Mouse (Mus musculus): ENCODE measurements at regions not wholly inside any gene's neighbourhood (a gene's known extent, or its start where the extent isn't known, plus 50 kb on each side); places are given as distances from the start of the nearest gene placed in this dataset.
"Not testable (repeated sequence)": the region's sequence is repeated elsewhere in the genome, so short reads cannot be mapped to it uniquely, and the experiment has no call there.

DNA sequence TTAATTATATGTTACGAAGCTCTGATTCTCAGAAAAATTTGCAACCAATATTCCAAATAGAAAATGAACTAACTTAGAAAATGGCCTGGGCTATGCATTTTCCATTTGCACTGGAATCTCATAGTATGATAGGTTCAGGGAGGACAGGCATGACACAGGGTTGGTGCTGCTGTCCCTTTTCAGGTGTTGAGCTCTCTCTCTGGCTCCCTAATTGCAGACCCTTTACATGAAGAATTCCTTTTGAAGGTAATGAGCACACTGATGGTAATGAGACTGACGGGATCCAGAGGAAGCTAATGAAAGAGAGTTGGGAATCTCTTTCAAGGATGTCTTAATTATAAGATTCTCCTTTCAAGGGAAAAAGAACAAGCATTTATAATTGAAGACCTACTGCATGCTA, 87.6 kb downstream of the Serpinb8 start:
- DNase-seq (ENCODE audit: low spot score) = no peak

DNA sequence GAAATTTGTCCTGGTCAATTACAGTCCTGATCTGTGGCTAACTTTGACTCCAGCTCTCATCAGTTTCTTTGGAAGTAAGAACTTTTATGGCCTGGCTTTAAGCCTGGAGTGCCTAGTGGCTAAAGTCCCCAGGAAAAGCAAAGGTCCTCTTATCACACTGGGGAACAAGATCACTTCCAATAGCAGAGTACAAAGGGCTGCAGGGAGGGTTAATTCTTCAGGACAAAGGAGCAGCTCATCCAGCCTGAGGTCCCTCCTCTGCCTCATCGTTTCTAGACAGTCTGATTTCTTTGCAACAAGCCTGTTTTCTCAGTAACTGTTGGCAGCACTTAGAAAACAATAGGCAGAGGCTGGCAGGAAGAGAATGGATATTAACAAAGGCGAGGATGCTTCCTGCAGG, 107.1 kb downstream of the Serpinb8 start:
- DNase-seq (ENCODE audit: low spot score) = no peak

DNA sequence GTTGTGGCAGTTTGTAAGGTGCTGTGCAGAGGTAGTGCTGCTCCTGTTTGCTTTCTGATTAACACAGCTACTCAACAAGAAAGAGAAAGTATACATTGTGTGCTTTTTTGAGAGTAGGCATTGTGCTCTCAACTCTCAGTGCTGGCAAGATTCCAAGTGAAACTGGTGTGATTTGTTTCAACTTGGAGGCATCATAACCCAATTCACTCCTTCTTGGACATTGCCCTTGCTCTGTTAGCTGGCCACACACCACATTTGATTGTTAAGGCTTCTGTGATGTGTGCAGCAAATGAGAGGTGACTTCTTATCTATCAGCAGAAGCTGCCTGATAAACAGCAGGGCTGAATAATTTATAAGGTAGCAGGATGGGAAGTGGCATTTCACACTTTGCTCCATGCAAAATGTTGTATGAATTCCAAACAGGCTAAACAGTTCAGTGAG, 116.3 kb downstream of the Serpinb8 start:
- DNase-seq (ENCODE audit: low spot score) = no peak

DNA sequence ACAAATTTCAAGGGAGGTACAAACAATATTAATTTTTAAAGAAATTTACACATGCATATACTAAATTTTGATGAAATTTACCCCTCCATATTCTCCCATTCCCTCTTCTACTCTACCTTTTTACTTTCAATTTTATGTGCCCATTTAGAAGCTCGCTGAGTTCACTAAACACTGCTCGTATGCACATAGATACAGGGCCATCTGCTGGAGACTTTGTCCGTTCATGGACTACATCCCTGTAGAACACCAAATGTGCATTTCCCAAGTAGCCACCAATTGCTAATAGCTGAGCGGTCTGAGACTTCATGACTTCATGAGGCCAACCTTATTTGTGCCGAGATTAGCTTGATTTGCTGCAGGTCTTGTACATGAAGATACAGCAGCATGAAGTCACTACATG, 118.8 kb downstream of the Serpinb8 start:
- DNase-seq (ENCODE audit: low spot score) = no peak

DNA sequence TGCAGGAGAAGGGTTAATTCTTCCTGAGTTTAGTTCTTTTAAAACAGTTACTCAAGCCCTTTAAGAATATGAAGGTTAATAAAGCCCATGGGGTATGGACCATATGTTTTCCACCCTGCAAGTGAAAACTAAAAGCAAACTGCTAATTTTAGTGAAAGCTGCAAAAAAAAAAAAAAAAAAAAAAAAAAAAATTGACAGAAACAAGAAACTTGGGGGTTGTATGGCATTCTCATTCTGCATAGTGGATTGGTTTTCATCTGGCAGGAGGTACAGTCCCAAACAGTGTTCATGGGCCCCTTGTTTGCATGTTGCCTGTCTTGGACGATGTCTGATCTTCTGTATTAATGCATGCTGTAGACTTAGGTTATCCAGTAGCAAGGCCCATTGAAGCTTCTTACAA, 125.1 kb downstream of the Serpinb8 start:
- DNase-seq (ENCODE audit: low spot score) = no peak

DNA sequence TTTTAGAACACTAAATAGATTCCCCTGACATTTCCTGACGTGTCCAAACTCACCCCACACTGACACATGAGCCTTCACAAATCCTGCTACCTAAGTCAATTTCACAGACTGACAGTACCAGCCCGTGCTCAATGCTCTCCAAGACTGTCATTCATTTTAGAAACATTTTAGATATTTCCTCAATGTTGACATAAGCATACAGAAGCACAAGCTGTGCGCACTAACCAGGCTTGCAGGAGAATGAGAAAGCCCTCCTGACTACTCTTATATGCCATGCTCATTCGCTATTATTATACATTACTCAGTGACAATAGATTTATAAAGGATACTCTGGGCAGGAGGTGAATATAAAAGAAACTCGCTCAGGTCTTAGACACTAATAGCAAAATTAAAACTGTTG, 129.5 kb downstream of the Serpinb8 start:
- no peak for DNase-seq (ENCODE audit: low spot score)

DNA sequence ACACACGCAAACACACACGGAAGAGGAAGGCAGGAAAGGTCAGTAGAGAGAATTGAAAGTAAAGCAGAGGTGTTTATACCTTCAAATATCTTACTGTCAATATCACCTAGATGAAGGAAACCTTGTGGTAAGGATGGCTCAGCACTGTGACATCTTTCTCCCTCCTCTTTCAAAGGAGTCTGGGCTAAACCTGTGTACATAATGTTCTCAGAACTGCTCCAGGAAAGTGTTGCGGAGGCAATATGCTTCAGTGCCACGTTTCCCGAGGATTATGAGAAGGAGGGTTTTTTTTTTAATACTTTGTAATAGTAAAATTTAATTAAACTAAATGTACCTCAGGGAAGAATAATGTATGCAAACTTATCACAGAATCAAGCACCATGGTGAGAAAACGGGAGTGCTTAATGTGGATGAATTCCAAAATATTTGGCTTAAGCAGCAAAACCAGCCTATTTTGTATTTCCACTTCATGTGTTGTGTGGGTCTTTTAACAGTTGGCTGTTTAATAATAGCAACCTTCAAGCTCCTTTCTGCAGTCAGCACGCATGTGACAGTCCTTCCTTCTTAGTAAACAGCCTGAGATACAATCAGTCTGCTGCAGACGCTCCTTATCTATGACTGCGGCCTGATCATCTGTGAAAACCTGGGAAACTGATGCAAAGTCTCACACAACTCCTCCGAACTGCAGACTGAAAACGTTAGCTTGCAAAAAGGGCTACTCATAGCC, 138.5 kb downstream of the Serpinb8 start:
- DNase-seq (ENCODE audit: low spot score) = no peak

DNA sequence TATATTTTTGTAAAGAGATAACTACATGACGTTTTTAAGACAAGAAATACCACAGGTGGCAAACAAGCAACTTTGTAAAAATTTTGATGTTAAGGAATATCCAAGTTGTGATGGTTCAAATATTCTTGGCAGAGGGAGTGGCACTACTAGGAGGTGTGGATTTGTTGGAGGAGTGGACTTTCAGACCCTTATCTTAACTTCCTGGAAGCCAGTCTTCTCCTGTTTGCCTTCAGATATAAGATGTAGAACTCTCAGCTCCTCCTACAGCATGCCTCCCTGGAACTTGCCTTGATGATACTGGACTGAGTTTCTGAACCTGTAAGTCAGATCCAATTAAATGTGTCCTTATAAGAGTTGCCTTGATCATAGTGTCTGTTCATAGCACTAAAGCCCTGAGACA, 175.5 kb downstream of the Serpinb8 start:
- DNase-seq (ENCODE audit: low spot score) = no peak

DNA sequence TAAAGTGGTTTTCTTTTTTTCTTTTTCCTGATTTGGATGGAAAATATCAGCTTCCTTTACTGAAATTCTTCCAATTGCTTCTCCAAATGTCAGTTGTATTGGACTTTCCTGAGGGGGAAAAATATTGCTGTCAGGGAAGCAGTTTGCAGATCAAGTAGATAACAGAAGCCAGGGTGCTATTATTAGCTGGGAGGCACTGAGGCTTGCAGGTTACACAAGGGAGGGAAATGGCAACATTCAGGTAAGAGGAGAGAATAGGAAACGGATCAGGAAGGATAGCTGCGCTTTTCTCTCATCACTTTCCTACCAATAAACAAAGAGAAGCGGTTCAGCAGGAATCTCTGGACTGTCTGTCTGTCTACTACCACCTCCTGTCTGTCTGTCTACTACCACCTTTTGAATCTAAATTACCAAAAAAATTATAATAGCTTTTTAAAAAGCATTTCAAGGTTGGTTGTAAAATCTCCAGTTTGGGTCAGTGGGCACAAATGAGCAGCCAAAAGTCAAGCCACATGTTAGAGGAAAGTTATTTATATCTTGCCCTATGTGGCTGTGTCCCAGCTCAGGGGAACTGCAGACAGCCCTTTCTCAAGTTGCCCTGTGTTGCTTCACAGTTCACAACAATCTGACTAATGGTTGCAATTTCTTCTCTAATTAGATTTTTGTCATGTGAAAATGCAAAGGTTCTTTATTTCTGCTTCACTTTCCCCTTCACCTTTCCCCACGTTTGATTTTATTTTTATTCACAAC, 177.6 kb downstream of the Serpinb8 start:
- no peak for DNase-seq (ENCODE audit: low spot score)

DNA sequence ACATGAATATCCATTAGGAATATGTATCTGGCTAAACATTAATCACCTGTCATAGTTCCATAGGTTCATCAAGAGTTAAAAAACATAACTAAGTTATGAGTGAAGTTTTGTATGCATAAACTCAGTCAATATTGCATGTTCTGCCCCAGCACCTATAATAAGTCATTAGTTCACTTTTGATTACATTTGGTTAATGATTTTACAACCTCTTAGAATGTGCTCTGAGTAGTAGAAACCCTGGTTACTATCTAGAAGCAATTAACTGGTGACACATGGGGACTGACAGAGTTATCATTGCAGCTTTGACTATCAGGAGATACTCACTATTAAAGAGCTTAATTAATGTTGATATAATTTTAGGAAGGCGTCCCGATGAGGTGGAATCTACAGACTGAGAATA, 183.2 kb downstream of the Serpinb8 start:
- DNase-seq (ENCODE audit: low spot score) = no peak

DNA sequence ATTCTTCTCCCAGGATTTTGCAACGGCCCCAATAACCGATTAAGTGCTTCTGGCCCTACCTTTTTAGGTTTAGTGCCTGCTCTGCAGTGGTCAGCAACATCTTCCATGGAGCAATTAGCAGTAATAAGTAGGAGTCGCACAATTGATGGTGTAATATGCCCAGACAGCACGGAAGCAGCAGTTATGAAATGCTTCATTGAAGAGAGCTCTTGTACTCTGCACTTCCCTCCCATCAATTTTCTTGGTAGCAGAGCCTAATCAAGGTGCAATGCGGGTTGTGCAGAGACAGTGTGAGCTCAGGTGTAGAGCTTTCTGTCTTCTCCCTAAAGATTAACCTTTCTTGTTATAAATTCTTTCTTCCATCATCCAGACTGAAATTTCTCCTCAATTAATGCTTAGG, 193.3 kb downstream of the Serpinb8 start:
- no peak for DNase-seq (ENCODE audit: low spot score)

DNA sequence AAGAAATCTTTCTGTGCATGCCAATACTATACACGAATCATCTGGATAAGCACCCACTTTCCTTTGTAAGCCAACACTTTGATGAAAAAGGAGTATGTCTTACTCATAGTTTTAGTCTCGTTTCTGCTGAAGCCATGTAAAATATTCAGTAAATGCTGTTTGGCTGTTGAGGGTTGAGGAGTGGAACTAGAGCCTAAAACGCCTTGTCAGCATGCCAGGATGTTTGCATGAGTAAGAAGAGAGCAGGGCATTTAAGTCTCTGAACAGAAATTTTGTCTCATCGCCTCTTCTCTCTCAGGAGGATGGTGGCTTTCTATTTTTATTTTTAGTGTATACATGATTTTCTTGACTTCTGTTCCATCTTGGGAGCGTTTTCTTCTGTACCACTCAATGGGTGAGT, 216.0 kb downstream of the Serpinb8 start:
- no peak for DNase-seq (ENCODE audit: low spot score)

DNA sequence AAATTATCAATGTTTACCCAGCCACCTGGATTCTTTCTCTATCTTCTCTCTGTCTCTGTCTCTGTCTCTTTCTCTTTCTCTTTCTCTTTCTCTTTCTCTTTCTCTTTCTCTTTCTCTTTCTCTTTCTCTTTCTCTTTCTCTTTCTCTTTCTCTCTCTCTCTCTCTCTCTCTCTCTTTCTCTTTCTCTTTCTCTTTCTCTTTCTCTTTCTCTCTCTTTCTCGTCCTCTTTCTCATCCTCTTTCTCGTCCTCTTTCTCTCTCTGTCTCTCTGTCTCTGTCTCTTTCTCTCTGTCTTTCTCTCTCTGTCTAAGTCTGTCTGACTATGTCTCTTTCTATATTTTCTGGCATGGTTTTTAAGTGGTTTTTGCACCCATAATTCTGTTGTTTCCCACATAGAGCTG, 217.6 kb downstream of the Serpinb8 start:
- not testable (repeated sequence) for DNase-seq (ENCODE audit: low spot score)

DNA sequence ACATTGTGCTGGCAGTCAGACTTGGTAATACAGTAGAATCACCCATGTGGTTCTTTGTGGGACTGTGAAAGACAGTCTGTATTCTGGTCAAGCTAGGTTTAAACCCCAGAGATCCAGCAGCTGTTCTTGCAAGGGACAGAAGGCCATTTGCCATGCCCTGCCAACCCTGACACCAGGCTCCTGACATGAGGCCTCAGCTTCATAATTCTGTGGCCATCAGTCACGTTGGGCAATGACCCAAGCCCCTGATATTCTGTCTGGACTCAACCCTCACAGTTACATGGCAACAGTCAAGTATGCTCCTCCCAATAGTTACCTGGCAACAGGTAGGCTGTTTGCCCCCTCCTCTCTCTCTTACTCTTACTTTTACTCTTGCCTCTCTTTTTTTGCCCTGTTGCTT, 221.3 kb downstream of the Serpinb8 start:
- DNase-seq (ENCODE audit: low spot score) = no peak

DNA sequence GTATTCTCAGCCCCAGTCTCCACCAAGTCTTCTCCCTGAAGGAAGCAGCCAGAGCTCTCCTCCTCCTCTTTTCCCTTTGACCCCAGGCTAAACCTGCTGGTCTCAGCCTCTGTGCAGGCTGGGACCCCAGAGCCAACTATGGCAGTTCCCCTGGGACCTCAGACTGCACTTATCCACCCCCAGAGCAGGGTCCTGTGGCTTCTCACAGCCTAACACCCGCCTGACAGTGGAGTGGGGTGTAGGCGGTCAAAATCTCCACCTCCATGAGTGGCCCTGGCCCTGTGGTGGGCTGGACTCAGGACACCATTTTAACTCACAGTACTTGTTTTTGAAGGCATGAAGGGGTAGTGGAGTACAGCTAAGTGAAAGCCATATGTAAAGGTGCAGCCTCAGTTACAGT, 222.1 kb downstream of the Serpinb8 start:
- DNase-seq (ENCODE audit: low spot score) = no peak

DNA sequence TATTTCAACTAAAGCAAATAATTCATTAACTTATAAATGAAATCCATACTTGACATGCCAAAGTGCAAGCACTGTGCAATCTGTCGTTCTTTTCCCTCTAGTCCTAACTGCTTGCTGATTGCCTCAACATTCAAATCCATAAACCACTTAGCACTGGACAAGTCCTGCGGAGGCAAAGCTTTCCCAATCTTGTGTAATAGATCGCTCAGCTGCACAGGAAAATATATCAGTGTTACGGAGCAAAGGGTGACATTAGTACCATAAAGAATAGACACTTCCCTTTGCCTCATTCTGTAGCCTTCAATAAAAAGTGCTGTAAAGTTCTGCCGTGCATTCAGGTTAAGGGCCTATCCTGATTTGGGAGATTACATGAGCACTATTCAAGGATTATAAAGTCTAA, 248.1 kb downstream of the Serpinb8 start:
- no peak for DNase-seq (ENCODE audit: low spot score)

DNA sequence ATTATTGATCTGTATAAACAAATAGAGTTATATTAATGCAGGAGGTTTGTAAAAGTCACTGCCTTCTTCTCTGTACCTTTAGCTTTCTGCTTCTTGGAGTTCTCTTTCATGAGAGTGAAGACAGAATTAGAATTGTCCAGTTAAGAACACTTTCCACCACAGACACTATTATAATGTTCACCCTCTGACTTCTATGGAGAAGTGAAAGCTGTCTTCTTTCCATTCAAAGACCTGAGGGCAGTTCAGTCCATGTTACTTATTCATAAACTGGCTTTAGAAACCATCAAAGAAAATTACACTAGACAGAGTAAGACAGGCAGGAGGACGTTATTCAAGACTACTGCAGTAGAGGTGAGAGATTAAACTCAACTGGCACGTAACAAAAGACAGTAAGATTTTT, 262.6 kb downstream of the Serpinb8 start:
- DNase-seq (ENCODE audit: low spot score) = no peak

DNA sequence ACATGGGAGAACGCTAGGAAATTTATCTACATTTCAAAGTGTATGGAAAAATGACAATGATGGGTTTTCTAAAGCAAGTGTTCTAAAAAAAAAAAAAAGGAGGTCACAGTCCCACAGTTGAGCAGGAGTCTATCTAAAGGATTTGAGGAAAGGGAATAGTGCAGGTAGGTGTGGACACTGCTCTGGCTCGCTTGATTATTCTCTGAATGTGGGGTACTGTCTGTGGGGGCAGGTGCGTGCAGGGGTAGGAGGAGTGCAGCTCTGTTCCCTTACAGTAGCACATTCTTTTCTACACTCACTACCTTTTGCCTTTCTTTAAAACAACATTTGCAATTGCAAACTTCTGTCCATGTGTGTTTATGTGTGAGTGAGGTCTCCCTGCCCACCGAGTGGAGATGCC, 263.2 kb downstream of the Serpinb8 start:
- DNase-seq (ENCODE audit: low spot score) = no peak

DNA sequence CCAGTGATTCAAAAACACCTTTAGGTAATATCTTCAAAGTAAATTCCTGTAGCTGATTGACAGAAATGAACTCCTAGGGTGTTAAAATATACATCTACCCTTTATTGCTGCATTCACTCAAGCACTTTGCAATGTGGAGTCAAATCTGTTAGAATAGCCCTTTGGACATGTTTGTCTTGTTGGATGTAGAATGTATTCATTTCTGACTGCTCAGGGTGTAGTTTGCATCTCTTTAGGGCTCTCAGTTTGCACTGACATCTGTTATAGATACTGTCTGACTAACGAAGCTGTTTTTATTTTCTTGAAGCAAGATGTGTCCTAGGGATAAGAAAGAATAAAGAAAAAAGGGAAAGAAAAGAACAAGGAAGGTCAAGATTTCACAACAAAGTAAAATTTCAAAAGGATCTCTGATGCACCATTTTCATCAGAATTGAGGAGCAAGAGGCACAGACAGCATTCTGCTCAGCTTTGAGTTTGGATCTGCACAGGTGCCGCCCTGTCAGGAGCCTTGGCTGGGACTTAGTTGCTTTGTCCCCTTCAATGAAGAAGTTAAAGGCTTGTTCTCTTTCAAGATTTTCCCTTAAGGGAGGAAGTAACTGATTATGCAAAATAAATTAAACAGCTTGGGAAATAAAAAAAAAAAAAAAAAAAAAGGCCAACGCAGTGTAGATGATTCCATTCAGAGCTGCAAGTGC, 308.1 kb downstream of the Serpinb8 start:
- DNase-seq (ENCODE audit: low spot score) = no peak

DNA sequence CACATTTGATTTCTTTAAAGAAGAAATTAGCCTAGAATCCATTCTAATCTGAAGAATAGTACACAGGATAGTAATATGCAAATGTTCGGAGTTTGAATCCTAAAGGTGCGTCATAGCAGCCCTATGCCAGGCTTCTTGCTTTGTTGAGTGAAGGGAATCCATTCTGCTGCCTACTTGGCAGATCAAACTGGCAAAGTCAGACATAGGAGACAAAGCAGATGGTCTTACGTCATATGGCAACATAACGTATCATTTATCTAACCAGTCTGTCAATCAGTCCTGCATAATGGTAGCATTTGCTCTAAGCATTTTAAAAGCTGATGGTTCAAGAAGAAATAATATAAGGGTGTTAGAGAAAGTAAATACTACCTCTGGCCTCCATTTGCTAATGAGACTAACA, 309.5 kb downstream of the Serpinb8 start:
- no peak for DNase-seq (ENCODE audit: low spot score)

DNA sequence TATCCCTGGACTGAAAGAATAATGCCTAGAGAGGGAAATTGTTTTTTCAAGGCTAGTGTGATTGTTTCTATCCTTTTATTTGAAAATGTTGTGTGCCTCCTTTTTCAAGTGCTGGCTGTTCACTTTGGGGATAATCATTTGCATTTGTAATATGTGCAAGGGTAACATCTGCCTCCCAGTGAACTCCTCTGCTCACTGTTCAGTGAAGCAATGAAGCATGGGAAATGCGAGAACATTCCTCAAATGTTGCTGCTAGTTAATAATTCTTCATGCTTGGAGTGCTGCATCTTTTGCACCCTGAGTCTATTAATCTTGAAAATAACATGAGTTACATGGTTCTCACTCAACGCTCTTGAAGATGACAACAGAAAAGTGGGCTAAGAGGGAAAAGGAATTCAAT, 310.6 kb downstream of the Serpinb8 start:
- DNase-seq (ENCODE audit: low spot score) = no peak

DNA sequence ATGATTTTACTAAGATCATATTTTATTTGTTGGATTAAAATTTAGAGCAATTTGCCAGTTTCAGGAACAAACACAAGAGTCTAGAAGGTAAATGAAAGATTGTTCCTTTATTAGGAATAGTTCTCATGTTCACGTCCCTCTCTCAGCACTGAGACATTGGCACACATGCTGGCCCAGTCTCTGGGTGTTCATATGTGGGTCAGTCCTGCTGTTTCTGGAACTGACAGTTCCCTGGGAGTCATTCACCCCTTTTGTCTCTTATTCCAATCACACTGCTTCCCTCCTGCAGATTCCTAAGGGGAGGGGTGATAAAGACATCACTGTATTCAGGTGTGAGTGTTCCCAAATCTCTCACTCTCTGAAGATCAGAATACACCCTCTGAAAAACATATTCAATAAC, 311.1 kb downstream of the Serpinb8 start:
- no peak for DNase-seq (ENCODE audit: low spot score)
